ENCODE assay signal across 20 mouse cellular contexts in the genomic region with DNA sequence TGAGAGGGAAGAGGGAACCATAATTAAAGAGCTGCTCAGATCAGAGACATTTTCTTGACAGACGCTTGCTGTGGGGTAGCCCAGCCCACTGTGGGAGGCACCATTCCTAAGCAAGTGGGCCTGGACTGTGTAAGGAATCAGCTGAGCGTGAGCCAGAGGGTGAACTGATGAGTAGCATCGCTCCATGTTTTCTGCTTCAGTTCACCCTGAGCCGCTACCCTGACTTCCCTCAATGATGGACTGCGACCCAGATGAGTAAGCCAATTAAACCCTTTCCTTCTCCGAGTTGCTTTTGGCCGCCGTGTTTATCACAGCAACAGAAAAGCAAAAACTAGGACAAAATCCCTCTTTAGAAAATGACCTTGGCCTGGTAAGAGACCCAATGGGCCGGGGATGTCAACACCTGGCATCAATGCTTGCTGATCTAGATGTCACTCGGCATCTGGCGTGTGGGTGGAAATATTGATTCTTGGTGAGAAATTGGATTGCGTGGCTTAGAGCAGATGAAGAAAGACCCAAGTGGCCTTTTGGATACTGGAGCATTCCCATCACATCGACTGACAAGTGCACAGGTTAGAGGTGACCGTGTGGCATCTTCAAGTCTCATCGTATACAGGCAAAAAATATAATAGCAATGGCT. TPM values are rescaled to one million over a fixed set of nuclear protein-coding genes. Genes with fewer than 3 reads are reported as not detected.
DNase-seq lines count a peak whose midpoint lies in the region; ATAC-seq and TF ChIP-seq lines count a peak whose summit lies in the region.
"Had no signal": no experiment of that assay in that cellular context is flagged by ENCODE, and none has a peak within 500 bp of the region (broad histone marks: within the 10 kb centered on the region; RNA-seq: fewer than 3 reads in every experiment).

No protein-coding gene starts in this region.

- ATAC-seq in heart, embryonic 12.5 days (ENCODE audit: insufficient number of reproducible peaks, low FRiP score) = no peak
- peak; percentile 76; the same call in 1 of the 2 replicates for ATAC-seq in liver, postnatal 0 days
- ATAC-seq in liver, embryonic 11.5 days (replicated peaks; ENCODE audit: low FRiP score) = no peak
- ATAC-seq: activated CD4-positive, CD25-positive, alpha-beta regulatory T cell, adult 4 months; forebrain, embryonic 14.5 days; forebrain, embryonic 16.5 days; Patski had no signal

- H3K4me2 ChIP-seq in heart, embryonic 12.5 days = no peak overlapping the region
- H3K4me2 ChIP-seq in liver, postnatal 0 days (ENCODE audit: low read depth, low read length) = no peak overlapping the region
- H3K4me2 ChIP-seq in liver, embryonic 11.5 days = no peak overlapping the region
- H3K4me2 ChIP-seq: embryonic facial prominence, embryonic 12.5 days had no signal

- no peaks in the 10 kb centered on the region; the same call in 1 of the 2 replicates for H3K27me3 ChIP-seq in heart, embryonic 12.5 days (replicated peaks)
- no peaks in the 10 kb centered on the region for H3K27me3 ChIP-seq in liver, postnatal 0 days (ENCODE audit: insufficient read depth, low read length)
- no peaks in the 10 kb centered on the region for H3K27me3 ChIP-seq in liver, embryonic 11.5 days (replicated peaks; ENCODE audit: control insufficient read depth, insufficient read depth, low read length)
- H3K27me3 ChIP-seq: Patski had no signal

- no peak overlapping the region for H3K27ac ChIP-seq in heart, embryonic 12.5 days (ENCODE audit: poor library complexity, severe bottlenecking)
- H3K27ac ChIP-seq in liver, postnatal 0 days (ENCODE audit: low read depth) = no peak overlapping the region
- no peak overlapping the region for H3K27ac ChIP-seq in liver, embryonic 11.5 days (ENCODE audit: low read depth, low read length)
- H3K27ac ChIP-seq: embryonic facial prominence, embryonic 10.5 days; embryonic facial prominence, embryonic 12.5 days had no signal

- no peak overlapping the region for H3K4me3 ChIP-seq in heart, embryonic 12.5 days
- H3K4me3 ChIP-seq in liver, postnatal 0 days (ENCODE audit: low read depth, low read length) = no peak overlapping the region
- no peak overlapping the region for H3K4me3 ChIP-seq in liver, embryonic 11.5 days (ENCODE audit: low read depth, low read length)
- H3K4me3 ChIP-seq: embryonic facial prominence, embryonic 10.5 days; embryonic facial prominence, embryonic 12.5 days had no signal

- WGBS in heart, embryonic 12.5 days = 88% methylated on average over 15 of the region's 15 CpGs
- 75% methylated on average over 15 of the region's 15 CpGs for WGBS in liver, postnatal 0 days (ENCODE audit: insufficient replicate concordance)
- 86% methylated on average over 15 of the region's 15 CpGs for WGBS in liver, embryonic 11.5 days

- H3K36me3 ChIP-seq in heart, embryonic 12.5 days = no peaks in the 10 kb centered on the region
- H3K36me3 ChIP-seq in liver, postnatal 0 days (replicated peaks; ENCODE audit: insufficient read depth, low read length) = no peaks in the 10 kb centered on the region
- H3K36me3 ChIP-seq in liver, embryonic 11.5 days (ENCODE audit: control insufficient read depth, insufficient read depth, low read length) = no peaks in the 10 kb centered on the region
- H3K36me3 ChIP-seq: embryonic facial prominence, embryonic 10.5 days; embryonic facial prominence, embryonic 12.5 days had no signal

- TF ChIP-seq EP300 in liver, postnatal 0 days (IDR thresholded peaks at IDR 0.05; ENCODE audit: low read depth) = no peak

- no peak for TF ChIP-seq CTCF in liver, postnatal 0 days (IDR thresholded peaks at IDR 0.05; ENCODE audit: low read depth)

- peak; percentile 89 for DNase-seq in heart, adult 11 months
- DNase-seq in liver, postnatal 0 days = no peak
- no peak for DNase-seq in liver, embryonic 11.5 days (ENCODE audit: low spot score)
- peak; percentile 50 for DNase-seq in retina, embryonic 14.5 days (ENCODE audit: low spot score)
- DNase-seq in lung, postnatal 10 days = no peak
- no peak for DNase-seq in right cerebral cortex, postnatal 10 days (ENCODE audit: low spot score in 2 of 2)
- DNase-seq: adrenal gland, postnatal 10 days; adrenal gland, postnatal 36 days; cerebellum, adult 11-12 months; cerebellum, adult 2 months; cerebellum, adult 9-10 months; cerebellum, postnatal 10 days; cerebellum, postnatal 25 days had no signal

- H3K9ac ChIP-seq in heart, embryonic 12.5 days = no peak overlapping the region
- no peak overlapping the region for H3K9ac ChIP-seq in liver, postnatal 0 days (replicated peaks)
- no peak overlapping the region for H3K9ac ChIP-seq in liver, embryonic 11.5 days (ENCODE audit: low read depth, low read length)
- H3K9ac ChIP-seq: embryonic facial prominence, embryonic 12.5 days had no signal

- no peaks in the 10 kb centered on the region for H3K9me3 ChIP-seq in heart, embryonic 12.5 days (replicated peaks)
- no peaks in the 10 kb centered on the region for H3K9me3 ChIP-seq in liver, postnatal 0 days (ENCODE audit: low read length)
- no peaks in the 10 kb centered on the region for H3K9me3 ChIP-seq in liver, embryonic 11.5 days (ENCODE audit: control insufficient read depth, low read length)
- H3K9me3 ChIP-seq: embryonic facial prominence, embryonic 10.5 days; embryonic facial prominence, embryonic 12.5 days had no signal

- 0 out of 2 replicates have a peak, but pooled peaks cover 5% of the 10 kb centered on the region for H3K4me1 ChIP-seq in heart, embryonic 12.5 days (replicated peaks)
- H3K4me1 ChIP-seq in liver, postnatal 0 days (ENCODE audit: insufficient read depth) = peaks cover 4% of the 10 kb centered on the region; the same call in 1 of the 2 replicates
- H3K4me1 ChIP-seq in liver, embryonic 11.5 days (replicated peaks; ENCODE audit: control insufficient read depth, insufficient read depth, low read length) = no peaks in the 10 kb centered on the region
- H3K4me1 ChIP-seq: embryonic facial prominence, embryonic 10.5 days; embryonic facial prominence, embryonic 12.5 days had no signal

RNA-seq across cellular contexts. Expression of a gene that starts 11.0 kb away (rescaled TPM):
- polyA plus RNA-seq in heart, embryonic 12.5 days (2016; fragmentation: Nextera tagmentation; extraction: Ambion mirVana) = 11.4 and 12.7 TPM in 2 replicates
- 33.0 and 36.5 TPM in 2 replicates for polyA plus RNA-seq in liver, postnatal 0 days (2015; fragmentation: Nextera tagmentation; extraction: Ambion mirVana)
- 9.4 and 9.8 TPM in 2 replicates for polyA plus RNA-seq in liver, embryonic 11.5 days (2014; fragmentation: Nextera tagmentation; extraction: Ambion mirVana)

Comparison
In these comparisons a context has a peak if more than half of its experiments do, and no peak if none do; other contexts are left out.
1. DNase-seq: peak in heart, adult 11 months (single experiment) and retina, embryonic 14.5 days (single experiment); none in liver, postnatal 0 days (single experiment), liver, embryonic 11.5 days (single experiment), lung, postnatal 10 days (single experiment) and right cerebral cortex, postnatal 10 days (0 of 2).